Mouse (Mus musculus): ENCODE data around the gene Sall2.

DNA sequence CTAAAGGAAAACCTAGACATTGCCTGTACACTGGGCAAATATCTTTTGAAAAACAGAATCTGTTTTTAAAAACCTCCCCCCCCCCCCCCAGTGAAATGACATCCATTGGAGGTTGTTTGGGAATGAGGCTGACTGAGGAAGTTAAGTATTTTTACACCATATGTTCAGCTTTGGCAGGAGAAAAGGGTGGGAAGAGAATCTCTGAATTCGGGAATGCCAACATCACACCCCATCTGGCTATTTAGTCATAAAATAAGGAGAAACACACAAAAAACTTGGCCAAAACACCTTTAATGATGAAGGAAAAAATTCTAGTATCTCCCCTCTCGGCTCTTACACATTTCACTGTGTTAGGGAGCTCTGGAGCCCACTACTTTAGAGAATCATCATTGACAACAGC lies 17.7 kb downstream of the Sall2 start:
- TF ChIP-seq CTCF (IDR thresholded peaks at IDR 0.05; ENCODE audit: low read depth, low read length), result no peak
- no peak for TF ChIP-seq POLR2AphosphoS5 (IDR thresholded peaks at IDR 0.05; ENCODE audit: insufficient replicate concordance, low read depth, low read length)
- no peak for TF ChIP-seq GATA1 (IDR thresholded peaks at IDR 0.05; ENCODE audit: borderline replicate concordance, low read length)
